8 mouse cellular contexts compared by ENCODE assay signal in the genomic region with DNA sequence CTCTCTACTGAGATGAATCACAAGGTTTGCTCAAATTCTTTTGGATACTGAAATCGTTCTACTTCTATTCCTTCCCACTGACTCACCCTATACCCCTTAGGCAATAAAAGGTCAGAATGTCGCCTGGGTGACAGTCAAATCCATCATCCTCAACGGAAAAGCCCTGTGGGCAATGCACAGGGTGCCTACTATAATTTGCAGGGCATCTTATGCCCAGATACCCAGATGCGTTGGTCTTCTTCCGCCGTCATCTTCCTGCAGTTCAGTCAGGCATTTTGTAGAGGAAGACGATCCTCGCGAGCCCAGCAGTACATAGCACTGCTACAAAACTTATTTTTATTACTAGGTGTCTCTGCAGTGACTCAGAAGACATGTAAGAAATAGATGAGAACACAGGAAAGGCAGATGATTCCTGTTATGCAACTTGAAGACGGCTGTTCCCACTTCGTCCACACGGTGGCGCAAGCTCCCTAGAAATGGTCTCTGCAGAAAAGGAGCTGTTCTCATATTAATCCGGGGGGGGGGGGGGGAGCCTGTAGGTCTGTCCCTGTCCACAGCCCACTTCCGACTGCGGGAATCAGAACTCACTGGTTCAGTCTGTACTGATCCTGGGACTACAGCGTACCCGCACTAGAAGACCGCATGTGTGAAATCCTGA. TPM values are rescaled to one million over a fixed set of nuclear protein-coding genes. Genes with fewer than 3 reads are reported as not detected.
DNase-seq lines count a peak whose midpoint lies in the region; ATAC-seq lines count a peak whose summit lies in the region.

No protein-coding gene starts in this region.

- H3K27me3 ChIP-seq in hindbrain, embryonic 16.5 days (replicated peaks; ENCODE audit: control insufficient read depth, insufficient read depth, low read length) = no peaks in the 10 kb centered on the region; the same call in 1 of the 2 replicates

- H3K36me3 ChIP-seq in hindbrain, embryonic 16.5 days (ENCODE audit: control insufficient read depth, insufficient read depth, low read length) = no peaks in the 10 kb centered on the region

- peak overlapping the region; percentile 83 for H3K4me2 ChIP-seq in hindbrain, embryonic 16.5 days (ENCODE audit: low read length)

- peak; percentile 54 for DNase-seq in T-cell, adult 2 months (ENCODE audit: low spot score)
- peak; percentile 96 for DNase-seq in cerebellum, postnatal 25 days
- DNase-seq in gastrocnemius, adult 18-20 months (ENCODE audit: low spot score) = peak; percentile 92
- DNase-seq in left cerebral cortex, adult 18-20 months (ENCODE audit: low spot score in 2 of 2) = peak; percentile 98 to 99
- DNase-seq in lung, postnatal 4 days = peak; percentile 77 to 85
- peak; percentile 86 for DNase-seq in retina, postnatal 1 day
- DNase-seq in urinary bladder, adult 18-20 months (ENCODE audit: low spot score in 2 of 2) = peak; percentile 66 to 92

- ATAC-seq in hindbrain, embryonic 16.5 days = peak; percentile 89

- 14% methylated on average over 19 of the region's 19 CpGs for WGBS in hindbrain, embryonic 16.5 days

- peak overlapping the region; percentile 70 for H3K9ac ChIP-seq in hindbrain, embryonic 16.5 days (ENCODE audit: low read depth, low read length)

- peak overlapping the region; percentile 61; the same call in 1 of the 2 replicates for H3K27ac ChIP-seq in hindbrain, embryonic 16.5 days (ENCODE audit: low read depth, low read length)

- H3K4me3 ChIP-seq in hindbrain, embryonic 16.5 days (ENCODE audit: low read length) = peak overlapping the region; percentile 46

- no peaks in the 10 kb centered on the region for H3K9me3 ChIP-seq in hindbrain, embryonic 16.5 days (ENCODE audit: control insufficient read depth, low read length)

- H3K4me1 ChIP-seq in hindbrain, embryonic 16.5 days (ENCODE audit: control insufficient read depth, insufficient read depth, low read depth, low read length) = peaks cover 3% of the 10 kb centered on the region; the same call in 1 of the 2 replicates

RNA-seq across cellular contexts. Expression of gene Tmco5, which starts 21.3 kb away (rescaled TPM):
- total RNA-seq in gastrocnemius, adult 18-20 months (2021) = not detected
- not detected in 2 replicates for polyA plus RNA-seq in hindbrain, embryonic 16.5 days (2015; fragmentation: Nextera tagmentation; extraction: Ambion mirVana)
- 1 to 10 TPM; 2.5 to 2.9 TPM for total RNA-seq in left cerebral cortex, adult 18-20 months (2021)

Comparison
In these comparisons a context has a peak if more than half of its experiments do, and no peak if none do; other contexts are left out.
1. Peak in every context shown above with its lines: DNase-seq, ATAC-seq, H3K4me3 ChIP-seq and H3K27ac ChIP-seq.